Mouse (Mus musculus): ENCODE data around the gene Fkbpl.
A peak's percentile ranks its signal among the peaks of the same experiment; 100 is the strongest.

- TF ChIP-seq CTCF (IDR thresholded peaks at IDR 0.05; ENCODE audit: control insufficient read depth, insufficient read depth, insufficient read length) (no peak), CEBPB (IDR thresholded peaks at IDR 0.05; ENCODE audit: low read depth) (no peak), MAX (IDR thresholded peaks at IDR 0.05) (peak; percentile 83)
These were observed 40.9 kb downstream of the Fkbpl start for GRCm38 (mm10) chr17:34685120-34686110.

Measured in C2C12 (cell line).